Mouse (Mus musculus): ENCODE data around the gene Isoc2a.

GRCm38 (mm10) chr7:4911561-4911960, 34.6 kb downstream of the Isoc2a start:
- no peak for TF ChIP-seq GATA1 (IDR thresholded peaks at IDR 0.05; ENCODE audit: low read length)
- no peak for TF ChIP-seq TAL1 (IDR thresholded peaks at IDR 0.05; ENCODE audit: low read length)
